ENCODE assay signal across 8 mouse cellular contexts in the genomic region with DNA sequence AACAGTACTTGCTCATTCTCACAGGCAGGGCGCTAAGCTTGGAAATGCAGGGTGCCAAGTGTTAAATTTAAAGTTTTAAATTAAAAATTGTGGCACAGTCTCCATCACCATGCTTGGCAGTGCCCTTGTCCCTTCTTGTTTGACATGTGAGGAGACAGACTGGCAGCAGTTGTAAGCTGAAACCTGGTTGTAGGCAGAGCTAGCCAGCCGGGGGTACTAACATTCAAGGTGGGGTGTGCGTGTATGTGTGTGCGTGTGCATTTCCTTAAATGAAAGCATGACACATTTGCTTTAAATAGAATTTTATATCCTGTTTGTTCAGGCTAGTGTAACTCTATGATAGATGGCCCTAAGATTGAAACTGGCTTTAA. TPM values are rescaled to one million over a fixed set of nuclear protein-coding genes. Genes with fewer than 3 reads are reported as not detected.
DNase-seq lines count a peak whose midpoint lies in the region; ATAC-seq and TF ChIP-seq lines count a peak whose summit lies in the region.
"Had no signal": no experiment of that assay in that cellular context is flagged by ENCODE, and none has a peak within 500 bp of the region (broad histone marks: within the 10 kb centered on the region; RNA-seq: fewer than 3 reads in every experiment).

No protein-coding gene starts in this region.

- H3K4me2 ChIP-seq in liver, embryonic 12.5 days, result no peak overlapping the region
- peak overlapping the region; percentile 58 for H3K4me2 ChIP-seq in embryonic facial prominence, embryonic 14.5 days (ENCODE audit: low read depth, low read length)
- peak overlapping the region; percentile 55 for H3K4me2 ChIP-seq in midbrain, embryonic 13.5 days (replicated peaks)

- no peak for TF ChIP-seq CTCF in liver, adult 2 months (IDR thresholded peaks at IDR 0.05; ENCODE audit: low read depth, low read length)
- no peak for TF ChIP-seq CTCF in cerebellum, adult 2 months (IDR thresholded peaks at IDR 0.05; ENCODE audit: borderline replicate concordance, insufficient read depth, low read depth, low read length)

- TF ChIP-seq POLR2A in liver, adult 2 months (IDR thresholded peaks at IDR 0.05; ENCODE audit: extremely low read depth, insufficient read depth, low read length), result no peak
- no peak for TF ChIP-seq POLR2A in cerebellum, adult 2 months (IDR thresholded peaks at IDR 0.05; ENCODE audit: borderline replicate concordance, insufficient read depth, low read length)

- no peak overlapping the region for H3K4me3 ChIP-seq in liver, adult 2 months (ENCODE audit: insufficient read depth, low read depth, low read length)
- H3K4me3 ChIP-seq in liver, embryonic 12.5 days, result no peak overlapping the region
- H3K4me3 ChIP-seq in embryonic facial prominence, embryonic 14.5 days (ENCODE audit: low read depth, low read length), result peak overlapping the region; percentile 31; the same call in 1 of the 2 replicates
- no peak overlapping the region; the same call in 1 of the 2 replicates for H3K4me3 ChIP-seq in midbrain, embryonic 13.5 days (replicated peaks)
- no peak overlapping the region for H3K4me3 ChIP-seq in cerebellum, adult 2 months (replicated peaks; ENCODE audit: insufficient read depth, low read depth, low read length)
- H3K4me3 ChIP-seq: liver, embryonic 13.5 days had no signal

- no peaks in the 10 kb centered on the region for H3K36me3 ChIP-seq in liver, adult 2 months (ENCODE audit: control insufficient read depth, insufficient read depth, low read length)
- H3K36me3 ChIP-seq in liver, embryonic 12.5 days, result no peaks in the 10 kb centered on the region
- H3K36me3 ChIP-seq in embryonic facial prominence, embryonic 14.5 days (ENCODE audit: control insufficient read depth, insufficient read depth, low read length), result no peaks in the 10 kb centered on the region
- no peaks in the 10 kb centered on the region for H3K36me3 ChIP-seq in midbrain, embryonic 13.5 days
- H3K36me3 ChIP-seq: liver, embryonic 13.5 days had no signal

- no peak for ATAC-seq in liver, embryonic 12.5 days
- 0 out of 2 replicates have a peak, but pooled peaks have one; percentile 3 for ATAC-seq in embryonic facial prominence, embryonic 14.5 days (ENCODE audit: low read depth)
- ATAC-seq in granulocyte monocyte progenitor cell, adult 5-6 weeks (replicated peaks; ENCODE audit: poor library complexity, severe bottlenecking), result 0 out of 2 replicates have a peak, but pooled peaks have one; percentile 3
- ATAC-seq in midbrain, embryonic 13.5 days, result 0 out of 2 replicates have a peak, but pooled peaks have one; percentile 50

- no peaks in the 10 kb centered on the region for H3K27me3 ChIP-seq in liver, adult 2 months (ENCODE audit: control insufficient read depth, insufficient read depth, low read length)
- H3K27me3 ChIP-seq in liver, embryonic 12.5 days (replicated peaks), result no peaks in the 10 kb centered on the region
- H3K27me3 ChIP-seq in embryonic facial prominence, embryonic 14.5 days (replicated peaks; ENCODE audit: control insufficient read depth, insufficient read depth, low read length), result no peaks in the 10 kb centered on the region
- H3K27me3 ChIP-seq in midbrain, embryonic 13.5 days, result no peaks in the 10 kb centered on the region
- H3K27me3 ChIP-seq in cerebellum, adult 2 months (ENCODE audit: control insufficient read depth, insufficient read depth, low read length), result no peaks in the 10 kb centered on the region
- H3K27me3 ChIP-seq: liver, embryonic 13.5 days had no signal

- peak overlapping the region; percentile 48; the same call in 1 of the 2 replicates for H3K27ac ChIP-seq in liver, adult 2 months (replicated peaks; ENCODE audit: insufficient read depth, low read depth, low read length)
- H3K27ac ChIP-seq in liver, embryonic 12.5 days, result no peak overlapping the region
- peak overlapping the region; percentile 83 for H3K27ac ChIP-seq in embryonic facial prominence, embryonic 14.5 days (replicated peaks; ENCODE audit: low read depth, low read length)
- H3K27ac ChIP-seq in midbrain, embryonic 13.5 days, result no peak overlapping the region
- no peak overlapping the region for H3K27ac ChIP-seq in cerebellum, adult 2 months (ENCODE audit: insufficient read depth, low read length)
- H3K27ac ChIP-seq: liver, embryonic 13.5 days had no signal

- 72% methylated on average over 4 of the region's 4 CpGs for WGBS in liver, adult 2 months
- 74% methylated on average over 4 of the region's 4 CpGs for WGBS in liver, embryonic 12.5 days (ENCODE audit: insufficient replicate concordance)
- WGBS in embryonic facial prominence, embryonic 14.5 days, result 35% methylated on average over 4 of the region's 4 CpGs
- 53% methylated on average over 4 of the region's 4 CpGs for WGBS in midbrain, embryonic 13.5 days
- 76% methylated on average over 4 of the region's 4 CpGs for WGBS in cerebellum, adult 2 months

- H3K4me1 ChIP-seq in liver, adult 2 months (ENCODE audit: control insufficient read depth, insufficient read depth, low read length), result peaks cover 2% of the 10 kb centered on the region; the same call in 1 of the 2 replicates
- H3K4me1 ChIP-seq in liver, embryonic 12.5 days, result peaks cover 8% of the 10 kb centered on the region; the same call in 1 of the 2 replicates
- H3K4me1 ChIP-seq in embryonic facial prominence, embryonic 14.5 days (ENCODE audit: control insufficient read depth, insufficient read depth, low read length), result peaks cover 35% of the 10 kb centered on the region
- peaks cover 35% of the 10 kb centered on the region for H3K4me1 ChIP-seq in midbrain, embryonic 13.5 days (replicated peaks)
- H3K4me1 ChIP-seq in cerebellum, adult 2 months (ENCODE audit: control insufficient read depth, insufficient read depth, low read length), result no peaks in the 10 kb centered on the region
- H3K4me1 ChIP-seq: liver, embryonic 13.5 days had no signal

- no peak overlapping the region; the same call in 1 of the 2 replicates for H3K9ac ChIP-seq in liver, adult 2 months (ENCODE audit: low read depth, low read length)
- no peak overlapping the region for H3K9ac ChIP-seq in liver, embryonic 12.5 days
- H3K9ac ChIP-seq in embryonic facial prominence, embryonic 14.5 days (ENCODE audit: low read depth, low read length), result peak overlapping the region; percentile 57
- H3K9ac ChIP-seq in midbrain, embryonic 13.5 days (replicated peaks), result no peak overlapping the region
- H3K9ac ChIP-seq: liver, embryonic 13.5 days had no signal

- DNase-seq in liver, adult 2 months (ENCODE audit: extremely low read depth, low read depth, low spot score), result no peak
- DNase-seq in embryonic facial prominence, embryonic 14.5 days (ENCODE audit: low spot score), result peak; percentile 56
- DNase-seq in urinary bladder, adult 18-20 months (ENCODE audit: low spot score in 2 of 2), result no peak
- no peak for DNase-seq in cerebellum, adult 2 months
- DNase-seq: liver, embryonic 13.5 days had no signal

- no peaks in the 10 kb centered on the region for H3K9me3 ChIP-seq in liver, embryonic 12.5 days (replicated peaks)
- H3K9me3 ChIP-seq in embryonic facial prominence, embryonic 14.5 days (ENCODE audit: control insufficient read depth, low read length), result no peaks in the 10 kb centered on the region
- H3K9me3 ChIP-seq in midbrain, embryonic 13.5 days, result no peaks in the 10 kb centered on the region
- H3K9me3 ChIP-seq: liver, embryonic 13.5 days had no signal

- H3K79me2 ChIP-seq in liver, adult 2 months (ENCODE audit: control insufficient read depth, insufficient read depth, low read length), result no peaks in the 10 kb centered on the region; the same call in 1 of the 2 replicates

RNA-seq across cellular contexts. Expression of gene Uaca, which starts 42.7 kb away (rescaled TPM):
- 3.5 and 3.7 TPM in 2 replicates for total RNA-seq in liver, adult 2 months (2014; rRNA removed)
- 1.7 and 2.0 TPM in 2 replicates for polyA plus RNA-seq in liver, adult 2 months (2012; rRNA removed)
- polyA plus RNA-seq in liver, embryonic 12.5 days (2016; fragmentation: Nextera tagmentation; extraction: Ambion mirVana), result 6.6 and 7.3 TPM in 2 replicates
- 31.5 and 31.8 TPM in 2 replicates for polyA plus RNA-seq in embryonic facial prominence, embryonic 14.5 days (2014; fragmentation: Nextera tagmentation; extraction: Ambion mirVana)
- total RNA-seq in granulocyte monocyte progenitor cell, adult 5-6 weeks (2014; fragmentation: Nextera tagmentation), result 0.79 and 1.2 TPM in 2 replicates
- total RNA-seq in granulocyte monocyte progenitor cell, adult 5-6 weeks (2017), result 2.1 and 2.2 TPM in 2 replicates
- polyA plus RNA-seq in midbrain, embryonic 13.5 days (2015; fragmentation: Nextera tagmentation; extraction: Ambion mirVana), result 17.5 and 22.0 TPM in 2 replicates
- polyA plus RNA-seq in cerebellum, adult 2 months (2012; rRNA removed), result 6.7 TPM in 2 replicates

Comparison
In these comparisons a context has a peak if more than half of its experiments do, and no peak if none do; other contexts are left out.
1. H3K27ac ChIP-seq: peak in liver, adult 2 months (single experiment) and embryonic facial prominence, embryonic 14.5 days (single experiment); none in liver, embryonic 12.5 days (single experiment), midbrain, embryonic 13.5 days (single experiment) and cerebellum, adult 2 months (single experiment).